Mouse (Mus musculus) hindbrain, embryonic 16.5 days (tissue): ENCODE results near the gene Hps1. TPM values are rescaled to one million over a fixed set of nuclear protein-coding genes. Genes with fewer than 3 reads are reported as not detected.

Experiments
- ATAC-seq: fragments of 200-750 bp; cut with Nextera tagmentation; 2 replicates; pipeline ENCODE4 v1.8.0; 2017; ENCODE audit warnings: moderate TSS enrichment, moderate library complexity
- H3K27ac ChIP-seq: fragments of 300-500 bp; sonication (generic); 2 replicates; pipeline ENCODE4 v1.5.1; 2014; ENCODE audit warnings: low read depth, mild to moderate bottlenecking, control low read depth, low read length, moderate library complexity
- H3K27me3 ChIP-seq: fragments of 300-500 bp; sonication (generic); replicated peaks from 2 replicates; pipeline ENCODE4 v1.6.1; 2014; ENCODE audit warnings: low read length; ENCODE audit not compliant: control insufficient read depth, insufficient read depth
- H3K36me3 ChIP-seq: fragments of 300-500 bp; sonication (generic); 2 replicates; pipeline ENCODE4 v1.6.1; 2014; ENCODE audit warnings: mild to moderate bottlenecking, low read length, moderate library complexity, mixed read lengths; ENCODE audit not compliant: control insufficient read depth, insufficient read depth
- H3K4me1 ChIP-seq: fragments of 300-500 bp; sonication (generic); 2 replicates; pipeline ENCODE4 v1.6.1; 2014; ENCODE audit warnings: low read depth, low read length; ENCODE audit not compliant: control insufficient read depth, insufficient read depth
- H3K4me2 ChIP-seq: fragments of 300-500 bp; sonication (generic); 2 replicates; pipeline ENCODE4 v1.6.1; 2014; ENCODE audit warnings: mild to moderate bottlenecking, low read length, control low read depth, moderate library complexity
- H3K4me3 ChIP-seq: fragments of 300-500 bp; sonication (generic); 2 replicates; pipeline ENCODE4 v1.5.1; 2014; ENCODE audit warnings: mild to moderate bottlenecking, low read length, control low read depth, moderate library complexity
- H3K9ac ChIP-seq: fragments of 300-500 bp; sonication (generic); 2 replicates; pipeline ENCODE4 v1.6.1; 2014; ENCODE audit warnings: low read depth, mild to moderate bottlenecking, control low read depth, low read length, moderate library complexity
- H3K9me3 ChIP-seq: fragments of 300-500 bp; sonication (generic); 2 replicates; pipeline ENCODE4 v1.6.1; 2014; ENCODE audit warnings: mild to moderate bottlenecking, low read length, moderate library complexity; ENCODE audit not compliant: control insufficient read depth
- WGBS: fragments of 180-500 bp; shearing (Covaris S2); extraction: QIAGEN DNeasy Blood & Tissue Kit; methylation state at CpG from one replicate; pipeline ENCODE4 v1.1.7; 2014; 5-methylcytosine and 5-hydroxymethylcytosine counted together
- polyA plus RNA-seq: library from polyadenylated mRNA; unstranded; fragments of >200 nt; fragmentation: Nextera tagmentation; extraction: Ambion mirVana; gene quantifications from 2 replicates; pipeline ENCODE4 v1.2.1, GENCODE M21; 2015

Gene Hps1
- 9.3 and 10.6 TPM in 2 replicates for polyA plus RNA-seq

DNA sequence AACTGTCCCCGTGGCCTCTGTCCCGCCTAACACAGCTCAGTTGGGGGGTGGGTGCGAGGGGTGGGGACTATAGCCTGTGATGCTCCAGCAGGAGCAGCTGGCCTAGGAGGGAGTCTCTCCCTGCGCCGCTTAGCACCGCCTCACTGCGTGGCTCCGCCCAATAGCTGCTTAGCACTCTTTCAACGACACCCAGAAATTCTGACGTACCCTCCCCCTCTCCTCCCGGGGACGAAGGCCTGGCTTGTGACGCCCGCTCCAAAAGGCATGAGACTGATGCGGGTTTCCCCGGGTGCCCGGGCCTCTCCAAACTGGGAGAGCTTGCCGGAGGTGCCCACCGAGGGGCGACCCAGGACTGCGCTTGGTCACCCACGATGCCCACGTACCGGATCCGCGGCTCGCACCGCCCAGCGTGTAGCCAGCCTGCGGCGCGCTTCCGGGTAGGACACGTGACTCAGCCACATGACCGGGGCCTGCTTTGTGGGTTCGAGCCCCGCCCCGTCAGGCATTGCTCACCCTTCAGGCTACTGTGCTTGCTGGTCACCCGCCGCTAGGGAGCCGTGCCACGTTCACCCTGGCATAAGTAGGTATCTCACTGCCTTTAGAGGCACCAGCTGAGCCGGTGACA, at the start of gene Hps1:
Hps1 (minus strand) TSS at position 448 of the 625 bp plus-strand sequence.
- H3K4me2 ChIP-seq = peak within 1 kb of the TSS; percentile 90
- H3K4me1 ChIP-seq = peaks cover 3% of the 10 kb centered on the region; the same call in 1 of the 2 replicates
- peak within 1 kb of the TSS; percentile 90 for H3K27ac ChIP-seq

GRCm38 (mm10) chr19:42829196-42829595, 49.4 kb upstream of the Hps1 start:
- no peak overlapping the region for H3K9ac ChIP-seq
- 68% methylated on average over 4 of the region's 4 CpGs for WGBS
- H3K4me1 ChIP-seq = no peaks in the 10 kb centered on the region
- H3K4me2 ChIP-seq = no peak overlapping the region
- no peak overlapping the region for H3K4me3 ChIP-seq
- ATAC-seq = no peak
- no peaks in the 10 kb centered on the region for H3K36me3 ChIP-seq
- no peaks in the 10 kb centered on the region for H3K9me3 ChIP-seq
- H3K27ac ChIP-seq = no peak overlapping the region
- no peaks in the 10 kb centered on the region for H3K27me3 ChIP-seq

More for the DNA sequence above, at the start of gene Hps1:
- under 1% methylated on average over 42 of the region's 43 CpGs for WGBS
- H3K27me3 ChIP-seq = no peaks in the 10 kb centered on the region
- peak within 1 kb of the TSS; percentile 80 for H3K9ac ChIP-seq
- no peaks in the 10 kb centered on the region for H3K36me3 ChIP-seq
- H3K9me3 ChIP-seq = no peaks in the 10 kb centered on the region
- H3K4me3 ChIP-seq = peak within 1 kb of the TSS; percentile 78
- peak; percentile 98 for ATAC-seq

GRCm38 (mm10) chr19:42827843-42828242, 48.1 kb upstream of the Hps1 start:
- Histone ChIP-seq H3K4me2 (no peak overlapping the region), H3K4me1 (no peaks in the 10 kb centered on the region), H3K4me3 (no peak overlapping the region), H3K36me3 (no peaks in the 10 kb centered on the region), H3K9ac (no peak overlapping the region), H3K27me3 (no peaks in the 10 kb centered on the region), H3K27ac (no peak overlapping the region), H3K9me3 (no peaks in the 10 kb centered on the region)
- no peak for ATAC-seq
- 89% methylated on average over 3 of the region's 3 CpGs for WGBS

DNA sequence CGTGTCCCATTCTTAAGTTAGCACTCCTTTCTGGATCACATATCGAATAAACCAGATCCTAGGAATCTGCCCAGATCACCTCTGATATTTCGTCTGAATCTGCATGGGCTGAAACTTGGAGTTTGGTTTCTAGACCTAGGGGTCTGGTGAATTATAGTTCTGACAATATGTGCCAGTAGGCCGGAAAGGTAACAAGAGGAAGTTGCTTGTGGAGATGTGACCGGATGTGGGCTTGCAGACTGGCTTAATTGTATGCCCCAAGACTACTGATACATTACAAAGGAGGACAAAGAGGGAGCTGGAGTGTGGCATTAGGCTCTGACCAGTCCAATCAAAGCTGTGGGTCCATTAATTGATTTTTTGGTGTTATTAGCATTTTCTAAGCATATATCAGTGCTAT, 40.3 kb upstream of the Hps1 start:
- H3K27ac ChIP-seq = no peak overlapping the region

GRCm38 (mm10) chr19:42817761-42818160, 38.0 kb upstream of the Hps1 start:
- H3K9ac ChIP-seq = no peak overlapping the region
- H3K27ac ChIP-seq = no peak overlapping the region
- H3K9me3 ChIP-seq = no peaks in the 10 kb centered on the region
- ATAC-seq = no peak
- WGBS = 51% methylated on average over 2 of the region's 2 CpGs
- H3K4me2 ChIP-seq = no peak overlapping the region
- H3K27me3 ChIP-seq = no peaks in the 10 kb centered on the region
- no peak overlapping the region for H3K4me3 ChIP-seq
- no peaks in the 10 kb centered on the region for H3K4me1 ChIP-seq
- no peaks in the 10 kb centered on the region for H3K36me3 ChIP-seq

More for the DNA sequence above, 40.3 kb upstream of the Hps1 start:
- no peak overlapping the region for H3K4me3 ChIP-seq
- no peaks in the 10 kb centered on the region for H3K4me1 ChIP-seq
- H3K9ac ChIP-seq = no peak overlapping the region
- no peaks in the 10 kb centered on the region for H3K36me3 ChIP-seq
- H3K4me2 ChIP-seq = no peak overlapping the region
- ATAC-seq = no peak
- no peaks in the 10 kb centered on the region for H3K9me3 ChIP-seq
- WGBS = 95% methylated on average over 5 of the region's 5 CpGs
- no peaks in the 10 kb centered on the region for H3K27me3 ChIP-seq

- ATAC-seq = no peak
- Histone ChIP-seq H3K4me2 (no peak overlapping the region), H3K4me3 (no peak overlapping the region), H3K36me3 (no peaks in the 10 kb centered on the region), H3K27me3 (no peaks in the 10 kb centered on the region), H3K9me3 (no peaks in the 10 kb centered on the region), H3K9ac (no peak overlapping the region), H3K27ac (no peak overlapping the region), H3K4me1 (no peaks in the 10 kb centered on the region)
- WGBS = 87% methylated on average over 2 of the region's 2 CpGs
Measured at GRCm38 (mm10) chr19:42816261-42816660, 36.5 kb upstream of the Hps1 start.

- H3K9me3 ChIP-seq = no peaks in the 10 kb centered on the region
- no peak overlapping the region for H3K27ac ChIP-seq
- H3K36me3 ChIP-seq = no peaks in the 10 kb centered on the region
- WGBS = 78% methylated on average over 5 of the region's 5 CpGs
- ATAC-seq = no peak
- H3K4me2 ChIP-seq = no peak overlapping the region
- H3K4me1 ChIP-seq = no peaks in the 10 kb centered on the region
- no peaks in the 10 kb centered on the region for H3K27me3 ChIP-seq
- no peak overlapping the region for H3K9ac ChIP-seq
- H3K4me3 ChIP-seq = no peak overlapping the region
Measured at GRCm38 (mm10) chr19:42810140-42810539, 30.4 kb upstream of the Hps1 start.

DNA sequence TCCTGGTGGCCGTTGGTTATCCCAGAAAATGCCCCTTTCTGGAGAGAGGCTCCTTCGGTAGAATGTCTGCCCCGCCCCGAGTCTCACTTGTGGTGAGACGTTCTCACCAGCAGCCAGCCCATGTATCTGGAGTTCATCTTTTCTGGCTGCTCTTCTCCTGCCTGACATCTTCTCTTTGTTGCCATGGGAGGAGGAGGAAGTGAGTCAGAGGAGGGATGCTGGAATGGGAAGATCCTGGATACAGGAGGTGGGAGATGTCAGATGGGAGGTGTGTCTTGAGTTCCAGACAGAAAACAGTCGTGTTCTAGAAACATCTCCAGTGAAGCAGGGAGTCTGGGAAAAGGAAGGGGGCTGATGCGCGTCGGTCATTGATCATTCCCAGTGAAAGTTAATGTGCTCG, 29.7 kb upstream of the Hps1 start:
- Histone ChIP-seq H3K9me3 (no peaks in the 10 kb centered on the region), H3K4me1 (no peaks in the 10 kb centered on the region), H3K9ac (no peak overlapping the region), H3K36me3 (no peaks in the 10 kb centered on the region), H3K4me2 (no peak overlapping the region), H3K4me3 (no peak overlapping the region), H3K27me3 (no peaks in the 10 kb centered on the region), H3K27ac (no peak overlapping the region)
- no peak for ATAC-seq
- 90% methylated on average over 10 of the region's 10 CpGs for WGBS

- Histone ChIP-seq H3K36me3 (no peaks in the 10 kb centered on the region), H3K9me3 (no peaks in the 10 kb centered on the region), H3K4me2 (no peak overlapping the region), H3K4me3 (no peak overlapping the region), H3K9ac (no peak overlapping the region), H3K27me3 (no peaks in the 10 kb centered on the region), H3K27ac (no peak overlapping the region), H3K4me1 (peaks cover 8% of the 10 kb centered on the region)
- ATAC-seq = no peak
- WGBS = 76% methylated on average over 2 of the region's 2 CpGs
Measured at GRCm38 (mm10) chr19:42797866-42798265, 18.1 kb upstream of the Hps1 start.
